Mouse (Mus musculus) heart, adult 2 months (tissue): ENCODE data around the gene Pabpn1. TPM values are rescaled to one million over a fixed set of nuclear protein-coding genes. Genes with fewer than 3 reads are reported as not detected.

Experiments used
- DNase-seq, 2 experiments: peaks; one replicate each; pipeline ENCODE4 v3.0.0; 2021
- H3K27ac ChIP-seq: fragments of 200-600 bp; 2 replicates; pipeline ENCODE4 v1.8.1; 2022
- H3K27me3 ChIP-seq: fragments of 200-500 bp; 2 replicates; pipeline ENCODE4 v1.6.1; 2012; ENCODE audit warnings: mild to moderate bottlenecking, low read length, inconsistent platforms, mixed read lengths; ENCODE audit not compliant: control insufficient read depth, insufficient read depth
- H3K36me3 ChIP-seq: fragments of 200-500 bp; 2 replicates; pipeline ENCODE4 v1.6.1; 2012; ENCODE audit warnings: low read length, inconsistent platforms; ENCODE audit not compliant: control insufficient read depth, insufficient read depth
- H3K4me1 ChIP-seq: fragments of 200-500 bp; 2 replicates; pipeline ENCODE4 v1.6.1; 2011; ENCODE audit warnings: low read length; ENCODE audit not compliant: control insufficient read depth, insufficient read depth
- H3K4me3 ChIP-seq: fragments of 200-600 bp; 2 replicates; pipeline ENCODE4 v1.8.1; 2022
- H3K79me2 ChIP-seq: fragments of 200-500 bp; replicated peaks from 2 replicates; pipeline ENCODE4 v1.6.1; 2012; ENCODE audit warnings: mild to moderate bottlenecking, inconsistent platforms, low read length, moderate library complexity, mixed read lengths; ENCODE audit not compliant: control insufficient read depth, insufficient read depth
- H3K9ac ChIP-seq: fragments of 200-500 bp; 2 replicates; pipeline ENCODE4 v1.6.1; 2012; ENCODE audit warnings: low read depth, mild to moderate bottlenecking, control low read depth, inconsistent platforms, low read length, mixed read lengths
- CTCF ChIP-seq: fragments of 200-600 bp; IDR thresholded peaks from 2 replicates; pipeline ENCODE4 v1.8.1; 2022; ENCODE audit warnings: antibody characterized with exemption, mild to moderate bottlenecking, moderate library complexity
- EP300 ChIP-seq: fragments of 200-500 bp; IDR thresholded peaks from 2 replicates; pipeline ENCODE4 v1.6.1; 2011; ENCODE audit warnings: low read depth, low read length, control low read depth; ENCODE audit not compliant: insufficient read depth
- POLR2A ChIP-seq: fragments of 200-500 bp; IDR thresholded peaks from 2 replicates; pipeline ENCODE4 v1.6.1; 2011; ENCODE audit warnings: mild to moderate bottlenecking, low read depth, low read length, control low read depth; ENCODE audit not compliant: insufficient read depth
- WGBS: fragments of 180-500 bp; shearing (Covaris S2); methylation state at CpG from one replicate; pipeline ENCODE4 v1.1.7; 2018; 5-methylcytosine and 5-hydroxymethylcytosine counted together
- intact Hi-C: fragments of 180-260 bp; cut with DNase I; formaldehyde crosslinking; loops from one replicate; pipeline ENCODE4 v1.15.1; 2025
- polyA plus RNA-seq: library from polyadenylated mRNA; depleted of rRNA; stranded (reverse); fragments of >200 nt; gene quantifications from 2 replicates; pipeline ENCODE4 v1.2.3, GENCODE M21; 2012
- total RNA-seq, 2 experiments: library from RNA; stranded (reverse); gene quantifications; 2 replicates each; pipeline ENCODE4 v1.2.3; 2021

Gene Pabpn1
- total and polyA plus RNA-seq, 3 experiments = 51.4 to 66.2 (median 52.2) TPM

- no peak for DNase-seq
- intact Hi-C loops = no loop called here
- Histone ChIP-seq H3K79me2 (no peaks in the 10 kb centered on the region), H3K36me3 (no peaks in the 10 kb centered on the region), H3K4me3 (no peak within 1 kb of the TSS), H3K4me1 (no peaks in the 10 kb centered on the region), H3K27me3 (no peaks in the 10 kb centered on the region), H3K27ac (no peak within 1 kb of the TSS), H3K9ac (no peak within 1 kb of the TSS)
- WGBS = 53% methylated on average over 6 of the region's 6 CpGs
- TF ChIP-seq CTCF (no peak), POLR2A (no peak), EP300 (no peak)
Observed at GRCm38 (mm10) chr14:54932645-54933150, 40.4 kb downstream of the Pabpn1 start, which contains the start of gene Il25. TSS of gene Il25 (plus strand) at chr14:54932695.

- Histone ChIP-seq H3K27ac (no peak within 1 kb of the TSS), H3K27me3 (no peaks in the 10 kb centered on the region), H3K4me1 (no peaks in the 10 kb centered on the region), H3K9ac (no peak within 1 kb of the TSS), H3K36me3 (no peaks in the 10 kb centered on the region), H3K79me2 (no peaks in the 10 kb centered on the region), H3K4me3 (no peak within 1 kb of the TSS)
- no peak for TF ChIP-seq POLR2A
- TF ChIP-seq EP300 = no peak
- TF ChIP-seq CTCF = no peak
- 25% methylated on average over 8 of the region's 8 CpGs for WGBS
- intact Hi-C loops = no loop called here
- no peak for DNase-seq
Observed at GRCm38 (mm10) chr14:54935904-54936830, 43.9 kb downstream of the Pabpn1 start, which contains the start of gene Cmtm5. TSS of gene Cmtm5 (plus strand) at chr14:54936261.

- TF ChIP-seq POLR2A (peak; percentile 18; the same call in 1 of the 2 replicates), CTCF (no peak), EP300 (0 out of 2 replicates have a peak, but pooled peaks have one; percentile 20)
- intact Hi-C loops = no loop called here
- Histone ChIP-seq H3K9ac (no peak overlapping the region), H3K4me1 (no peaks in the 10 kb centered on the region), H3K27ac (no peak overlapping the region), H3K27me3 (no peaks in the 10 kb centered on the region), H3K4me3 (no peak overlapping the region), H3K79me2 (no peaks in the 10 kb centered on the region), H3K36me3 (no peaks in the 10 kb centered on the region)
- no peak for DNase-seq
- WGBS = 9% methylated on average over 6 of the region's 6 CpGs
Observed at GRCm38 (mm10) chr14:54936831-54937160, 44.5 kb downstream of the Pabpn1 start.

GRCm38 (mm10) chr14:54937361-54938182, 45.3 kb downstream of the Pabpn1 start:
- Histone ChIP-seq H3K4me3 (no peak overlapping the region), H3K9ac (no peak overlapping the region), H3K79me2 (no peaks in the 10 kb centered on the region), H3K27me3 (no peaks in the 10 kb centered on the region), H3K27ac (no peak overlapping the region), H3K36me3 (no peaks in the 10 kb centered on the region), H3K4me1 (no peaks in the 10 kb centered on the region)
- DNase-seq = no peak
- TF ChIP-seq EP300 = peak; percentile 82; the same call in 1 of the 2 replicates
- TF ChIP-seq POLR2A = peak; percentile 64; the same call in 1 of the 2 replicates
- TF ChIP-seq CTCF = no peak
- WGBS = 56% methylated on average over 16 of the region's 16 CpGs
- intact Hi-C loops = loop anchor here (2.0 kb wide), 2 partner anchors 77 to 95 kb away; partner anchors contain the start of gene Ngdn

- intact Hi-C loops = loop anchor here (1.0 to 2.0 kb wide), 3 partner anchors 38 to 96 kb away; partner anchors contain the start of gene Ngdn
Observed at GRCm38 (mm10) chr14:54938431-54939219, 46.3 kb downstream of the Pabpn1 start.

More at GRCm38 (mm10) chr14:54938431-54939219, 46.3 kb downstream of the Pabpn1 start:
- WGBS = 43% methylated on average over 15 of the region's 15 CpGs
- no peaks in the 10 kb centered on the region for H3K4me1 ChIP-seq
- TF ChIP-seq EP300 = peak; percentile 100
- TF ChIP-seq CTCF = no peak
- peak; percentile 89 for TF ChIP-seq POLR2A
- no peak overlapping the region for H3K9ac ChIP-seq
- H3K27ac ChIP-seq = no peak overlapping the region
- H3K79me2 ChIP-seq = no peaks in the 10 kb centered on the region
- H3K27me3 ChIP-seq = no peaks in the 10 kb centered on the region
- no peak overlapping the region for H3K4me3 ChIP-seq
- no peaks in the 10 kb centered on the region for H3K36me3 ChIP-seq
- peak in 1 of 2 experiments; percentile 56 for DNase-seq
